Mouse (Mus musculus): Measurements from ENCODE around the gene Colgalt1.
A peak's percentile ranks its signal among the peaks of the same experiment; 100 is the strongest.

DNA sequence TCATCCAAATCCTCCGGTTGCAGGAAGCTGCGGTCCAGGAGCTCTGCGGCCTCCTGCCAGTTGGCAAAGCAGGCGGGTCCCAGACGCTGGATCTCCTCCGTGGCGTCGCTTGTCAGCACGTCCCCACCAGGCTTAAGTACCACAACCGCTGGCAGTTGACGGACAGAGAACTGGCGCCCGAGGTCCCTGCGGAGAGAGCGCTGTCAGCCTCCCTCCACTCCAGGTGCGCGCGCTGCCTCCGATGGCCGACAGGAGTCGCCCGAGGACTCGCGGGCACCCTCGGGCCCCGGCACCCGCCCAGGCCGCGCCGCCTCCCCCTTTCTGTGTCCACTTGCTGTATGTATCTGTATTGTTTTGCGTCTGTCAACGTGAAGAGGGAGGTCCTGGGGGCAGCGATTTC is 48.0 kb upstream of the Colgalt1 start:
- 0 out of 2 replicates have a peak, but pooled peaks have one; percentile 47 for TF ChIP-seq NRF1 (IDR thresholded peaks at IDR 0.05; ENCODE audit: low read depth, low read length)
- no peak for TF ChIP-seq MYC (IDR thresholded peaks at IDR 0.05; ENCODE audit: low read depth, low read length)
- TF ChIP-seq MXI1 (IDR thresholded peaks at IDR 0.05; ENCODE audit: low read depth, low read length): peak; percentile 47; the same call in 1 of the 2 replicates
- TF ChIP-seq POLR2A (IDR thresholded peaks at IDR 0.05; ENCODE audit: low read depth, low read length): no peak
- 0 out of 2 replicates have a peak, but pooled peaks have one; percentile 26 for TF ChIP-seq IRF4 (IDR thresholded peaks at IDR 0.05; ENCODE audit: low read depth, low read length)

Data from CH12.LX (cell line).